Mouse (Mus musculus): ENCODE measurements around the gene Gm11239. TPM values are rescaled to one million over a fixed set of nuclear protein-coding genes. Genes with fewer than 3 reads are reported as not detected.
"Not testable (repeated sequence)": the region's sequence is repeated elsewhere in the genome, so short reads cannot be mapped to it uniquely, and the experiment has no call there.

The Gm11239 gene
- polyA plus RNA-seq (2015; fragmentation: Nextera tagmentation; extraction: Ambion mirVana), result not detected in 2 replicates

DNA sequence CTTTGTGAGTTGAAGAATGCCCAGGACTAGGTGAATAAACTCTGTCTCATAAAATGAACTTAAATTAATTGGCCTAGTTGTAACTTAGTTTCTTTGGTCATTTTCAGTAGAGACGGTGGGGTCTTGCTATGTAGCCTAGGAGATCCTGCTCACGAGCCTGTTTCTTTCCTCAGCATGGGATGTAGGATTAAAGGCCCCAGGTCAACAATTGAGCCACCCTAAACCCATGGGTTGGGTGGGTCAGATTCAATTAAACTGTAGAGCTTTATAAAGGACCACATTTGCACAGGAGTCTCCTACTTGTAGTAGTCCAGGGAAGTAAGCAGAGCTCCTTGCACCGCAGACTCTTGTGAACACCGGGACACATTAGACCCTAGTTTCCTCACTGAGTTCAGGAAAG lies at the start of gene Gm11239:
Gene Gm11239 (plus strand): TSS at position 301 of the 400 bp plus-strand sequence.
- not testable (repeated sequence) for H3K9me3 ChIP-seq; H3K4me2 ChIP-seq; H3K36me3 ChIP-seq; ATAC-seq (ENCODE audit: insufficient number of reproducible peaks, low FRiP score, low TSS enrichment, low read depth); H3K27me3 ChIP-seq; H3K4me3 ChIP-seq; H3K9ac ChIP-seq; H3K27ac ChIP-seq; H3K4me1 ChIP-seq
- no CpG with 5 or more reads among the region's 4 CpGs for WGBS

GRCm38 (mm10) chr4:73622684-73623083 lies 45.5 kb upstream of the Gm11239 start, which contains the start of gene Gm11237:
Gene Gm11237 (plus strand): TSS chr4:73622984.
- H3K9me3 ChIP-seq; H3K4me3 ChIP-seq; H3K27ac ChIP-seq; H3K36me3 ChIP-seq; H3K9ac ChIP-seq; H3K4me2 ChIP-seq; H3K27me3 ChIP-seq; ATAC-seq (ENCODE audit: insufficient number of reproducible peaks, low FRiP score, low TSS enrichment, low read depth); H3K4me1 ChIP-seq: not testable (repeated sequence)
- WGBS, result no CpG with 5 or more reads among the region's 3 CpGs

DNA sequence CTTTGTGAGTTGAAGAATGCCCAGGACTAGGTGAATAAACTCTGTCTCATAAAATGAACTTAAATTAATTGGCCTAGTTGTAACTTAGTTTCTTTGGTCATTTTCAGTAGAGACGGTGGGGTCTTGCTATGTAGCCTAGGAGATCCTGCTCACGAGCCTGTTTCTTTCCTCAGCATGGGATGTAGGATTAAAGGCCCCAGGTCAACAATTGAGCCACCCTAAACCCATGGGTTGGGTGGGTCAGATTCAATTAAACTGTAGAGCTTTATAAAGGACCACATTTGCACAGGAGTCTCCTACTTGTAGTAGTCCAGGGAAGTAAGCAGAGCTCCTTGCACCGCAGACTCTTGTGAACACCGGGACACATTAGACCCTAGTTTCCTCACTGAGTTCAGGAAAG lies 30.3 kb upstream of the Gm11239 start, which contains the start of gene Gm11236:
Gene Gm11236 (plus strand): TSS at position 301 of the 400 bp plus-strand sequence.
- H3K36me3 ChIP-seq; H3K4me1 ChIP-seq; H3K4me2 ChIP-seq; H3K4me3 ChIP-seq; ATAC-seq (ENCODE audit: insufficient number of reproducible peaks, low FRiP score, low TSS enrichment, low read depth); H3K9ac ChIP-seq; H3K27me3 ChIP-seq; H3K27ac ChIP-seq; H3K9me3 ChIP-seq: not testable (repeated sequence)
- WGBS, result no CpG with 5 or more reads among the region's 4 CpGs

DNA sequence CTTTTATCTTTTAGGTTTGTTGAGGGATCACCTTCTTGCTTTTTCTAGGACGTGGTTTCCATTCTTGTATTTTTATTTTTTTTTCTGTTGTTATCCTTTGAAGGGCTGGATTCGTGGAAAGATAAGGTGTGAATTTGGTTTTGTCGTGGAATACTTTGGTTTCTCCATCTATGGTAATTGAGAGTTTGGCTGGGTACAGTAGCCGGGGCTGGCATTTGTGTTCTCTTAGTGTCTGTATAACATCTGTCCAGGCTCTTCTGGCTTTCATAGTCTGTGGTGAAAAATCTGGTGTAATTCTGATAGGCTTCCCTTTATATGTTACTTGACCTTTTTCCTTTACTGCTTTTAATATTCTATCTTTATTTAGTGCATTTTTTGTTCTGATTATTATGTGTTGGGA lies 6.3 kb upstream of the Gm11239 start:
- H3K9me3 ChIP-seq; H3K27me3 ChIP-seq; H3K4me1 ChIP-seq; H3K4me3 ChIP-seq; H3K27ac ChIP-seq; H3K9ac ChIP-seq; H3K4me2 ChIP-seq; H3K36me3 ChIP-seq; ATAC-seq (ENCODE audit: insufficient number of reproducible peaks, low FRiP score, low TSS enrichment, low read depth): not testable (repeated sequence)
- WGBS, result 88% methylated on average over 4 of the region's 4 CpGs

- not testable (repeated sequence) for H3K9me3 ChIP-seq; H3K4me2 ChIP-seq; H3K9ac ChIP-seq; H3K27ac ChIP-seq; H3K4me3 ChIP-seq; H3K27me3 ChIP-seq; ATAC-seq (ENCODE audit: insufficient number of reproducible peaks, low FRiP score, low TSS enrichment, low read depth); H3K4me1 ChIP-seq; H3K36me3 ChIP-seq
- 92% methylated on average over 2 of the region's 4 CpGs for WGBS
Measured at GRCm38 (mm10) chr4:73683216-73683615, 15.1 kb downstream of the Gm11239 start, which contains the start of gene Gm428. Gene Gm428 (plus strand): TSS chr4:73683516.

GRCm38 (mm10) chr4:73718761-73719160 lies 50.6 kb downstream of the Gm11239 start:
- Histone ChIP-seq H3K27me3 (no peaks in the 10 kb centered on the region), H3K36me3 (no peaks in the 10 kb centered on the region), H3K9me3 (no peaks in the 10 kb centered on the region), H3K4me1 (no peaks in the 10 kb centered on the region), H3K9ac (no peak overlapping the region), H3K27ac (no peak overlapping the region), H3K4me2 (no peak overlapping the region), H3K4me3 (no peak overlapping the region)
- no peak for ATAC-seq (ENCODE audit: insufficient number of reproducible peaks, low FRiP score, low TSS enrichment, low read depth)
- 82% methylated on average over 1 of the region's 1 CpGs for WGBS

DNA sequence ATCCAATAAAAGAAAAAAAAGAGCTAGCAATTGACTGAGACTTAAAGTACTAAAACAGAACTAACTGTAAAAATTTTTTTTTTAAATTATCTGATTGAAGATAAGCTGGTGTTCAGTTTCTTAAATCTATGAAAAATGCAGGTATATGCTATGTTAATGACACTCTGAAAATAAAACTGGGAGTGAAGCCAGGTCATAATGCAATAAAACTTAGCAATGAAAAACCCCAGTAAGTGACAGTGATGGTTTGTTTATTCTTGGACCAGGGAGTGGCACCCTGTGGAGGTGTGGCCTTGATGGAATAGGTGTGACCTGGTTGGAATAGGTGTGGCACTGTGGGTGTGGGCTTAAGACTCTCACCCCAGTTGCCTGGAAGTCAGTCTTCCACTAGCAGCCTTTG lies 51.7 kb downstream of the Gm11239 start:
- Histone ChIP-seq H3K4me2 (no peak overlapping the region), H3K9ac (no peak overlapping the region), H3K36me3 (no peaks in the 10 kb centered on the region), H3K4me3 (no peak overlapping the region), H3K27me3 (no peaks in the 10 kb centered on the region), H3K4me1 (no peaks in the 10 kb centered on the region), H3K27ac (no peak overlapping the region), H3K9me3 (no peaks in the 10 kb centered on the region)
- no peak for ATAC-seq (ENCODE audit: insufficient number of reproducible peaks, low FRiP score, low TSS enrichment, low read depth)

Other genes with a start within 250 kb of the Gm11239 start
- not detected in 2 replicates for gene Gm11238, start 60.5 kb upstream of the Gm11239 start, polyA plus RNA-seq (2015; fragmentation: Nextera tagmentation; extraction: Ambion mirVana)
- not detected in 2 replicates for gene Gm11237, start 45.4 kb upstream of the Gm11239 start, polyA plus RNA-seq (2015; fragmentation: Nextera tagmentation; extraction: Ambion mirVana)
- gene Gm11236, start 30.2 kb upstream of the Gm11239 start, polyA plus RNA-seq (2015; fragmentation: Nextera tagmentation; extraction: Ambion mirVana), result not detected in 2 replicates
- gene Gm428, start 15.2 kb downstream of the Gm11239 start, polyA plus RNA-seq (2015; fragmentation: Nextera tagmentation; extraction: Ambion mirVana), result not detected in 2 replicates
- 0.43 and 0.55 TPM in 2 replicates for gene Rasef, start 122.6 kb downstream of the Gm11239 start, polyA plus RNA-seq (2015; fragmentation: Nextera tagmentation; extraction: Ambion mirVana)
- not detected in 2 replicates for gene Gm11758, start 207.9 kb downstream of the Gm11239 start, polyA plus RNA-seq (2015; fragmentation: Nextera tagmentation; extraction: Ambion mirVana)
- gene Gm11757, start 222.8 kb downstream of the Gm11239 start, polyA plus RNA-seq (2015; fragmentation: Nextera tagmentation; extraction: Ambion mirVana), result not detected in 2 replicates
- gene Gm13871, start 237.6 kb downstream of the Gm11239 start, polyA plus RNA-seq (2015; fragmentation: Nextera tagmentation; extraction: Ambion mirVana), result not detected in 2 replicates